Mouse (Mus musculus): ENCODE data around the gene Vpreb3. TPM values are rescaled to one million over a fixed set of nuclear protein-coding genes. Genes with fewer than 3 reads are reported as not detected.
A peak's percentile ranks its signal among the peaks of the same experiment; 100 is the strongest.

The Vpreb3 gene
- total and polyA plus RNA-seq, 3 experiments = not detected

DNA sequence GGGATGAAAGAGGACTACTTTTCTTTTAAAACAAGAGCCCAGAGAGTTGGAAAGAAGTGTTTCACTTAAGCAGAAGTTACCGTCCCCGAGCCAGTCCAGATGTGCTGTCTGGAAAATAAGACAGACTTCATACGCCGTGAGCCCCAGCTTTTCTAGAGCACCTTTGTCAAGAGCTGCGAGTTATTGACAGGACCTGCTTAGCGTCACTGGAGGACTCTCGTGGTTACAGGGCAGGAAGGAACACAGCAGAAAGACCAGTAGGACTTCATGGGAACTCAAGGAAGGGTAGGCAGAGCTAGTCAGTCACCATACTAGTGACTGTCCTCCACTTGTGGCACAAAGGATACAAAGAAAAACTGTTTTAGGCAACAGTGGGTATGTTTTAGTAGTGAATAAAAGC, 27.3 kb upstream of the Vpreb3 start:
- no peak for ATAC-seq (ENCODE audit: extremely low read depth, insufficient number of reproducible peaks, low FRiP score, poor library complexity, severe bottlenecking)
- no peaks in the 10 kb centered on the region for H3K9me3 ChIP-seq (replicated peaks)
- H3K36me3 ChIP-seq (replicated peaks) = peaks cover 86% of the 10 kb centered on the region
- H3K4me3 ChIP-seq (ENCODE audit: low read depth, low read length) = no peak overlapping the region
- no peak for DNase-seq (ENCODE audit: low spot score)
- TF ChIP-seq GATA1 (IDR thresholded peaks at IDR 0.05; ENCODE audit: borderline replicate concordance, low read length) (no peak), GATA2 (IDR thresholded peaks at IDR 0.05; ENCODE audit: borderline replicate concordance, low read depth, low read length) (no peak), POLR2AphosphoS5 (IDR thresholded peaks at IDR 0.05; ENCODE audit: insufficient replicate concordance, low read depth, low read length) (no peak), TAL1 (conservative IDR thresholded peaks at IDR 0.05; ENCODE audit: low read depth, low read length) (no peak)
- no peaks in the 10 kb centered on the region for H3K27me3 ChIP-seq (ENCODE audit: insufficient read depth, low read length)
- peaks cover 16% of the 10 kb centered on the region for H3K4me1 ChIP-seq (ENCODE audit: insufficient read depth, low read depth, low read length)

- H3K9me3 ChIP-seq (replicated peaks) = no peaks in the 10 kb centered on the region
- H3K36me3 ChIP-seq (replicated peaks) = peaks cover 73% of the 10 kb centered on the region
- no peak for DNase-seq (ENCODE audit: low spot score)
- H3K27me3 ChIP-seq (ENCODE audit: insufficient read depth, low read length) = no peaks in the 10 kb centered on the region
- H3K4me1 ChIP-seq (ENCODE audit: insufficient read depth, low read depth, low read length) = peaks cover 22% of the 10 kb centered on the region
- no peak for ATAC-seq (ENCODE audit: extremely low read depth, insufficient number of reproducible peaks, low FRiP score, poor library complexity, severe bottlenecking)
- TF ChIP-seq POLR2AphosphoS5 (IDR thresholded peaks at IDR 0.05; ENCODE audit: insufficient replicate concordance, low read depth, low read length) = no peak
- TF ChIP-seq CTCF (IDR thresholded peaks at IDR 0.05; ENCODE audit: low read depth, low read length) = no peak
- TF ChIP-seq TAL1 (conservative IDR thresholded peaks at IDR 0.05; ENCODE audit: low read depth, low read length) = no peak
- TF ChIP-seq GATA1 (IDR thresholded peaks at IDR 0.05; ENCODE audit: borderline replicate concordance, low read length) = no peak
- TF ChIP-seq GATA2 (IDR thresholded peaks at IDR 0.05; ENCODE audit: borderline replicate concordance, low read depth, low read length) = no peak
- H3K4me3 ChIP-seq (ENCODE audit: low read depth, low read length) = no peak overlapping the region
Observed at GRCm38 (mm10) chr10:75916840-75917239, 26.0 kb upstream of the Vpreb3 start.

- Histone ChIP-seq H3K4me1 (ENCODE audit: insufficient read depth, low read depth, low read length) (peaks cover 36% of the 10 kb centered on the region), H3K9me3 (replicated peaks) (no peaks in the 10 kb centered on the region), H3K27me3 (ENCODE audit: insufficient read depth, low read length) (no peaks in the 10 kb centered on the region), H3K36me3 (replicated peaks) (peaks cover 62% of the 10 kb centered on the region), H3K4me3 (ENCODE audit: low read depth, low read length) (no peak overlapping the region)
- ATAC-seq (ENCODE audit: extremely low read depth, insufficient number of reproducible peaks, low FRiP score, poor library complexity, severe bottlenecking) (no peak), DNase-seq (ENCODE audit: low spot score) (no peak)
- TF ChIP-seq GATA1 (IDR thresholded peaks at IDR 0.05; ENCODE audit: borderline replicate concordance, low read length) (no peak), TAL1 (conservative IDR thresholded peaks at IDR 0.05; ENCODE audit: low read depth, low read length) (no peak), POLR2AphosphoS5 (IDR thresholded peaks at IDR 0.05; ENCODE audit: insufficient replicate concordance, low read depth, low read length) (no peak), CTCF (IDR thresholded peaks at IDR 0.05; ENCODE audit: low read depth, low read length) (no peak), GATA2 (IDR thresholded peaks at IDR 0.05; ENCODE audit: borderline replicate concordance, low read depth, low read length) (no peak)
Observed at GRCm38 (mm10) chr10:75919026-75919425, 23.8 kb upstream of the Vpreb3 start.

GRCm38 (mm10) chr10:75921026-75921725, 21.7 kb upstream of the Vpreb3 start, which contains the start of gene Smarcb1:
Gene Smarcb1 (minus strand): TSS chr10:75921617.
- DNase-seq (ENCODE audit: low spot score) = peak; percentile 85
- Histone ChIP-seq H3K36me3 (replicated peaks) (peaks cover 50% of the 10 kb centered on the region), H3K9me3 (replicated peaks) (no peaks in the 10 kb centered on the region), H3K4me3 (ENCODE audit: low read depth, low read length) (peak within 1 kb of the TSS; percentile 87), H3K27me3 (ENCODE audit: insufficient read depth, low read length) (peaks cover 6% of the 10 kb centered on the region; the same call in 1 of the 2 replicates), H3K4me1 (ENCODE audit: insufficient read depth, low read depth, low read length) (peaks cover 36% of the 10 kb centered on the region)
- TF ChIP-seq TAL1 (conservative IDR thresholded peaks at IDR 0.05; ENCODE audit: low read depth, low read length) (no peak), GATA1 (IDR thresholded peaks at IDR 0.05; ENCODE audit: borderline replicate concordance, low read length) (no peak), CTCF (IDR thresholded peaks at IDR 0.05; ENCODE audit: low read depth, low read length) (no peak), POLR2AphosphoS5 (IDR thresholded peaks at IDR 0.05; ENCODE audit: insufficient replicate concordance, low read depth, low read length) (no peak), GATA2 (IDR thresholded peaks at IDR 0.05; ENCODE audit: borderline replicate concordance, low read depth, low read length) (no peak)
- ATAC-seq (ENCODE audit: extremely low read depth, insufficient number of reproducible peaks, low FRiP score, poor library complexity, severe bottlenecking) = peak; percentile 62

DNA sequence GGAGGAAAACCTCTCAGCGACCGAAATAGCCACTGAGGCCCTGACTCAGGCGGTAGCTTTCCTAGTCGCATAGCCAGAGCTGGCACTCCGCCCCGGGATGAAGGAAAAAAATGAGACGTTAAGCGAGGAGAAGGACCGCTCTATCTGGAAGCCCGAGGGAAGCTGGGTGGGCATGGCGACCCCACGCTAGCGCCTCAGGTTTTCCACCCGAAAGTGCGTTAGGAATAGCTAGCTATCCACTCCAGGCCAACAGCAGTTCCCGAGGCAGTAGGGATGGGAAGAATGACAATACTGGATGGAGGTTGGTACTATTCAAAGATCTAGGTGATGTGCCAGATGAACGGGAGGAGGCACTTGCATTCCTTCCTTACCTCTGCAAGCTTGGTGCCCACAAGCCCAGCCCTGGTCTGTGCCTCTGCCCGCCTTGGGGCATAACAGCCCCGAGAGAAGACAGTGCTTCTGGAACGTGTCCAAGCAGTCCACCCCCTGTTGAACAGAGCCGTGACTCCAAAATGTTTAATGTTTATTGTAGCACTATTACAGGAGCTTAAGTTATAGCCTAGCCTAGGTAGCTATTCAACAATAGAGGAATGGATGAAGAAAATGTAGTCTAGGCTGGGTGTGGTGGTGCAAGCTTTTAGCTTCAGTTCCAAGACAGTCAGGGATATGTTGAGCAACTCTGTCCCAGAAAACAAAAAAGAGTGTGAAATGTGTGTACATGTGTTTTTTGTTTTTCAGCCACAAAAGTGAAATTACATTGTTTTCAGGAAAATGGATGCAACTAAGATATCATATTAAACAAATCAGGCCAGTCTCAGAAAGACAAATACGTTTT, 20.9 kb upstream of the Vpreb3 start:
- peaks cover 34% of the 10 kb centered on the region for H3K4me1 ChIP-seq (ENCODE audit: insufficient read depth, low read depth, low read length)
- no peaks in the 10 kb centered on the region for H3K9me3 ChIP-seq (replicated peaks)
- no peak for DNase-seq (ENCODE audit: low spot score)
- peak overlapping the region; percentile 87 for H3K4me3 ChIP-seq (ENCODE audit: low read depth, low read length)
- peaks cover 12% of the 10 kb centered on the region for H3K27me3 ChIP-seq (ENCODE audit: insufficient read depth, low read length)
- H3K36me3 ChIP-seq (replicated peaks) = peaks cover 43% of the 10 kb centered on the region
- no peak for TF ChIP-seq GATA1 (IDR thresholded peaks at IDR 0.05; ENCODE audit: borderline replicate concordance, low read length)
- no peak for TF ChIP-seq TAL1 (conservative IDR thresholded peaks at IDR 0.05; ENCODE audit: low read depth, low read length)
- no peak for TF ChIP-seq POLR2AphosphoS5 (IDR thresholded peaks at IDR 0.05; ENCODE audit: insufficient replicate concordance, low read depth, low read length)
- no peak for TF ChIP-seq CTCF (IDR thresholded peaks at IDR 0.05; ENCODE audit: low read depth, low read length)
- TF ChIP-seq GATA2 (IDR thresholded peaks at IDR 0.05; ENCODE audit: borderline replicate concordance, low read depth, low read length) = no peak
- no peak for ATAC-seq (ENCODE audit: extremely low read depth, insufficient number of reproducible peaks, low FRiP score, poor library complexity, severe bottlenecking)

DNA sequence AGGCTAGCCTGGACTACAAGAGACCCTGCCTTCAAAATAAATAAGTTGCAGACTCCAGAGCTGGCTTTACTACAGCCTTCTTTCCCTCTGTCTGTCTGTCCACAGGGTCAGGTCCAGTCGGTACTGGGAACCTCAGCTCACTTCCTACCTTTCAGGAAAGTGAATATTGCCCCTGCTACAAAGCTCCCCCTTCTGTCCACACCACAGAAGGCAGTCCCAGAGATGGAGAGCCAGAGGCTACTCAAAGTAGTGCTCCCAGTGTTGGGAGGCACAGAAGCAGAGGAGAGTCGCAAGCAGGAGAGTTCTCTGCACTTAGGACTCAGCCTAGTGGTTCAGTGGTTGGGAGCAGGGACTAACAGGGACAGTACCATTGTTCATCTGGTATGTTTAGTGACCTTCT, 18.5 kb upstream of the Vpreb3 start:
- Histone ChIP-seq H3K9me3 (replicated peaks) (no peaks in the 10 kb centered on the region), H3K36me3 (replicated peaks) (peaks cover 21% of the 10 kb centered on the region), H3K4me3 (ENCODE audit: low read depth, low read length) (no peak overlapping the region), H3K27me3 (ENCODE audit: insufficient read depth, low read length) (peaks cover 34% of the 10 kb centered on the region), H3K4me1 (ENCODE audit: insufficient read depth, low read depth, low read length) (peaks cover 27% of the 10 kb centered on the region)
- TF ChIP-seq POLR2AphosphoS5 (IDR thresholded peaks at IDR 0.05; ENCODE audit: insufficient replicate concordance, low read depth, low read length) (no peak), TAL1 (conservative IDR thresholded peaks at IDR 0.05; ENCODE audit: low read depth, low read length) (no peak), GATA1 (IDR thresholded peaks at IDR 0.05; ENCODE audit: borderline replicate concordance, low read length) (no peak), CTCF (IDR thresholded peaks at IDR 0.05; ENCODE audit: low read depth, low read length) (no peak), GATA2 (IDR thresholded peaks at IDR 0.05; ENCODE audit: borderline replicate concordance, low read depth, low read length) (no peak)
- ATAC-seq (ENCODE audit: extremely low read depth, insufficient number of reproducible peaks, low FRiP score, poor library complexity, severe bottlenecking) (0 out of 2 replicates have a peak, but pooled peaks have one; percentile 23), DNase-seq (ENCODE audit: low spot score) (no peak)
